Mouse (Mus musculus): ENCODE results near the gene Mvd. TPM values are rescaled to one million over a fixed set of nuclear protein-coding genes. Genes with fewer than 3 reads are reported as not detected.
A peak's percentile ranks its signal among the peaks of the same experiment; 100 is the strongest.

Gene Mvd
- total and polyA plus RNA-seq, 2 experiments from 2014 or later: 5.3 to 11.4 TPM

GRCm38 (mm10) chr8:122469407-122469806 is 26.2 kb upstream of the Mvd start:
- 72% methylated on average over 6 of the region's 6 CpGs for WGBS
- Histone ChIP-seq H3K4me3 (ENCODE audit: low read depth, low read length) (no peak overlapping the region), H3K27ac (ENCODE audit: low read depth) (no peak overlapping the region; the same call in 1 of the 2 replicates), H3K9me3 (replicated peaks; ENCODE audit: control insufficient read depth, low read length) (no peaks in the 10 kb centered on the region), H3K9ac (replicated peaks; ENCODE audit: low read depth, low read length) (no peak overlapping the region), H3K4me1 (ENCODE audit: control insufficient read depth, insufficient read depth) (no peaks in the 10 kb centered on the region; the same call in 1 of the 2 replicates), H3K36me3 (replicated peaks; ENCODE audit: control insufficient read depth, insufficient read depth, low read length) (peaks cover 59% of the 10 kb centered on the region), H3K27me3 (ENCODE audit: control insufficient read depth, insufficient read depth, low read length) (no peaks in the 10 kb centered on the region), H3K4me2 (ENCODE audit: low read depth, low read length) (no peak overlapping the region)
- TF ChIP-seq EP300 (IDR thresholded peaks at IDR 0.05; ENCODE audit: low read depth) (no peak), CTCF (IDR thresholded peaks at IDR 0.05; ENCODE audit: low read depth) (no peak)
- DNase-seq (ENCODE audit: low spot score) (no peak), ATAC-seq (ENCODE audit: insufficient read depth, low read depth) (no peak)

- no peak overlapping the region for H3K4me2 ChIP-seq (ENCODE audit: low read depth, low read length)
- DNase-seq (ENCODE audit: low spot score) (no peak), ATAC-seq (ENCODE audit: insufficient read depth, low read depth) (no peak)
- H3K27me3 ChIP-seq (ENCODE audit: control insufficient read depth, insufficient read depth, low read length): no peaks in the 10 kb centered on the region
- 88% methylated on average over 13 of the region's 13 CpGs for WGBS
- no peak for TF ChIP-seq CTCF (IDR thresholded peaks at IDR 0.05; ENCODE audit: low read depth)
- TF ChIP-seq EP300 (IDR thresholded peaks at IDR 0.05; ENCODE audit: low read depth): no peak
- H3K9me3 ChIP-seq (replicated peaks; ENCODE audit: control insufficient read depth, low read length): no peaks in the 10 kb centered on the region
- H3K9ac ChIP-seq (replicated peaks; ENCODE audit: low read depth, low read length): no peak overlapping the region
- H3K4me3 ChIP-seq (ENCODE audit: low read depth, low read length): no peak overlapping the region
- H3K4me1 ChIP-seq (ENCODE audit: control insufficient read depth, insufficient read depth): no peaks in the 10 kb centered on the region; the same call in 1 of the 2 replicates
- no peak overlapping the region for H3K27ac ChIP-seq (ENCODE audit: low read depth)
- H3K36me3 ChIP-seq (replicated peaks; ENCODE audit: control insufficient read depth, insufficient read depth, low read length): peaks cover 55% of the 10 kb centered on the region
Measured at GRCm38 (mm10) chr8:122467816-122468215, 24.6 kb upstream of the Mvd start.

GRCm38 (mm10) chr8:122464985-122465384 is 21.8 kb upstream of the Mvd start:
- ATAC-seq (ENCODE audit: insufficient read depth, low read depth): no peak
- 57% methylated on average over 7 of the region's 7 CpGs for WGBS
- Histone ChIP-seq H3K4me1 (ENCODE audit: control insufficient read depth, insufficient read depth) (peaks cover 8% of the 10 kb centered on the region), H3K4me3 (ENCODE audit: low read depth, low read length) (no peak overlapping the region), H3K27ac (ENCODE audit: low read depth) (no peak overlapping the region), H3K36me3 (replicated peaks; ENCODE audit: control insufficient read depth, insufficient read depth, low read length) (peaks cover 46% of the 10 kb centered on the region), H3K27me3 (ENCODE audit: control insufficient read depth, insufficient read depth, low read length) (peaks cover 17% of the 10 kb centered on the region; the same call in 1 of the 2 replicates), H3K4me2 (ENCODE audit: low read depth, low read length) (no peak overlapping the region), H3K9me3 (replicated peaks; ENCODE audit: control insufficient read depth, low read length) (no peaks in the 10 kb centered on the region), H3K9ac (replicated peaks; ENCODE audit: low read depth, low read length) (no peak overlapping the region)
- no peak for DNase-seq (ENCODE audit: low spot score)
- TF ChIP-seq CTCF (IDR thresholded peaks at IDR 0.05; ENCODE audit: low read depth): no peak
- no peak for TF ChIP-seq EP300 (IDR thresholded peaks at IDR 0.05; ENCODE audit: low read depth)

DNA sequence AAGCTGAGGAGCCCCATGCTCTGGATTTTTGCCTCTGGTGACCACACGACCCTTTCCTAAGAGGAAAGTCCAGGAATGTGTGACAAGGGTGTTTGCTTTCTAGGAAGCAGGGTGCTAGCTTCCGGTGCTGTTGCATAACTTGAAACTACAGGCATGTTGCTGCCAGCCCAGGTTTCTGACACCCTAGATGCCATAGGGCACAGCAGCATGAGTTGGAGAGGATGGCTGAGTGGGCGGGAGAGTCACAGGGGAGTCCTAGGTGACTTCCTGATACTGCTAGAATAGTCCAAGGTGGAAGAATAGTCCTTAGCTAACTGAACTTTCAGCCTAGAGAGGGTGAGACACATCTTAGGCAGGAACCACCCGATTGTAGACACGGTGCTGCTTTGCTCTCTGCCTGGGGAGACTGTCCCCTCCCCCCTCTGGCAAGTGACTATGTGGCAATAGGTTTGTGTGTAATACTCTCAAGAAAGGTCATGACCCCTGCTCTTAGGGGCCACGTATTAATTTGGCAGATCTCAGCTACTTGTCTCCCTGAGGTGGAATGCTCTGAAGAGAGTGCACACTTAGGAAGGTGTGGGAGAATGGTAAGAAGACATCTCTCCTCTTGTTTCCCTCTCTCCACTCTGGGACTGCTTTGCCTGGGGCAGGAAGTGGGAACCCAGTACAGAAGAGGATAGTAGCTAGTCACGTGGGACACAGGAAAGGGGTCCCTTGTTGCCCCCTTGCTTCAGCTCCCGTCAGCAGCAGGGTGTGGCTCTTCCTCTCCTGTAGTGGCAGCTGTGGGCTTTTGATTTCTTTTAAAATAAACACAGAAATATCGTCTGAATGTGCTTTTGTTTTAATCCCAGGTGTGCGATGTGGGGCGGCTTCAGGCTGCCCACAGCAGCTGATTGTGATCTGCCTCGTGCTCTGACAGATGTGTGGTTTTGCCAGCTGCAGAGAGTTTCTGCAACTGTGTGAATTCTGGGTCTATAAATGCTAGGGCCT is 20.7 kb upstream of the Mvd start:
- peaks cover 24% of the 10 kb centered on the region for H3K27me3 ChIP-seq (ENCODE audit: control insufficient read depth, insufficient read depth, low read length)
- H3K9ac ChIP-seq (replicated peaks; ENCODE audit: low read depth, low read length): no peak overlapping the region
- ATAC-seq (ENCODE audit: insufficient read depth, low read depth) (no peak), DNase-seq (ENCODE audit: low spot score) (no peak)
- H3K27ac ChIP-seq (ENCODE audit: low read depth): peak overlapping the region; percentile 25; the same call in 1 of the 2 replicates
- H3K4me2 ChIP-seq (ENCODE audit: low read depth, low read length): no peak overlapping the region
- WGBS: 53% methylated on average over 12 of the region's 12 CpGs
- H3K9me3 ChIP-seq (replicated peaks; ENCODE audit: control insufficient read depth, low read length): no peaks in the 10 kb centered on the region
- no peak overlapping the region for H3K4me3 ChIP-seq (ENCODE audit: low read depth, low read length)
- TF ChIP-seq EP300 (IDR thresholded peaks at IDR 0.05; ENCODE audit: low read depth) (no peak), CTCF (IDR thresholded peaks at IDR 0.05; ENCODE audit: low read depth) (no peak)
- H3K4me1 ChIP-seq (ENCODE audit: control insufficient read depth, insufficient read depth): peaks cover 9% of the 10 kb centered on the region
- H3K36me3 ChIP-seq (replicated peaks; ENCODE audit: control insufficient read depth, insufficient read depth, low read length): peaks cover 36% of the 10 kb centered on the region

DNA sequence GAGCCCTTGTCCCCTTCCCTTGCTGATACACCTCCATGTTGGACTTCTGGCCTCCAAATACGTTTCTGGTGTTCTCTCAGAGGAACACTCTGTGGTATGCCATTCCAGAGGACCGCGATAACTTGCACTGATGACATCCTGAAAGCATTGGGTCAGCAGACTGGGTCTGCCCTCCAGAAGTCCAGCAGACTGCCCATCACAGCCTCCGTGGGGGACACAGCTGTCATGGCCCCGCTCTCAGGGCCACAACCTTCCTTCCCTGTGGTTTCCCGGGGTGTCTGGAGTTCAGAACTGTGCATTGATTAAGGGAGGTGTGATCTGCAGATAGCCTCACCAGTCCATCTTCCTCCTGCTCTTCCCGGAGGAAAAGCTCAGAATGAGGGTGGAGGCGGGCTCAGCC is 19.3 kb upstream of the Mvd start:
- no peak overlapping the region for H3K27ac ChIP-seq (ENCODE audit: low read depth)
- no peaks in the 10 kb centered on the region for H3K9me3 ChIP-seq (replicated peaks; ENCODE audit: control insufficient read depth, low read length)
- DNase-seq (ENCODE audit: low spot score): no peak
- peaks cover 9% of the 10 kb centered on the region for H3K4me1 ChIP-seq (ENCODE audit: control insufficient read depth, insufficient read depth)
- H3K9ac ChIP-seq (replicated peaks; ENCODE audit: low read depth, low read length): no peak overlapping the region
- peaks cover 22% of the 10 kb centered on the region for H3K36me3 ChIP-seq (replicated peaks; ENCODE audit: control insufficient read depth, insufficient read depth, low read length)
- WGBS: 61% methylated on average over 8 of the region's 8 CpGs
- ATAC-seq (ENCODE audit: insufficient read depth, low read depth): no peak
- no peak for TF ChIP-seq EP300 (IDR thresholded peaks at IDR 0.05; ENCODE audit: low read depth)
- no peak for TF ChIP-seq CTCF (IDR thresholded peaks at IDR 0.05; ENCODE audit: low read depth)
- H3K4me2 ChIP-seq (ENCODE audit: low read depth, low read length): no peak overlapping the region
- H3K27me3 ChIP-seq (ENCODE audit: control insufficient read depth, insufficient read depth, low read length): peaks cover 28% of the 10 kb centered on the region
- no peak overlapping the region for H3K4me3 ChIP-seq (ENCODE audit: low read depth, low read length)

Measured in heart, postnatal 0 days (tissue).